Mouse (Mus musculus): ENCODE results near the gene Tbx6.
A peak's percentile ranks its signal among the peaks of the same experiment; 100 is the strongest.

The Tbx6 gene

DNA sequence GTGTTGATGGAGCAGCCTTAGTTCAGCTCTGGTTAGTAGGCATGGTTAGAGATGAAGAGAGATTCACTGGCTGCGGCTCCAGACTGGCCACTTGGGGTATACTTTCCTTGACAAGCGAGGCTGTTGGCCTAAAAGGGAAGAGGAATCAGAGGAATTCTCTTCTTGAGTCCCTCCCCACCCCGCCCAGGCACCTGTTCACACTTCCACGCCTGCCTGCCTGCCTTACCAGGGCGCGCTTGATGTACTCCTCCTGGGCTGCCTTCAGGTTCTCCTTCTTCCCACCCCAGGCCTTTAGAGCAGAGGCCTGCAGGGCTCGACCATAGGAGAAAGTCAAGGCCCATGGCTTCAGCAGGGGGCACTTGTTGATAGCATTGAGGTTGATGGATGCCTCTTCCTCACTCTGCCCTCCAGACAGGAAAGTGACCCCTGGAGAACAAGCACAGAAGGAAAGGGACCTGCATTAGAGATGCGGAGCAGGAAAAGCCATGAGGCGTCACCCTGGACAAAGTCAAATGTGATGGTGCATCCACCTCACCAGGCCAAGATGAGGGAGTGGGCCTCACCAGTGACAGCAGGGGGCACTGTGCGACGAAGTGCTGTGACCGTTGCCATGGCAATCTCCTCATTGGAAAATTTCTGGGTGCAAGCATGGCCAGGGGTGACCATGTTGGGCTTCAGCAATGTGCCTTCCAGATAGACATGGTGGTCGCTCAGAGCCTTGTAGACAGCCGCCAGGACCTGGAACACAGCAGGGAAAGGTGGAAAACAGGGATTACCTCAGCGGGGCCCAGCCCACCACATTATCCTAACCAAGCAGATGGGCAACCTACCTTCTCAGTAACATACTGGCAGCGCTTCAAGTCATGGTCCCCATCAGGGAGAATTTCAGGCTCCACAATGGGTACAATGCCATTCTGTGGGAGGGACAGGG lies 14.4 kb downstream of the Tbx6 start:
- DNase-seq, result peak; percentile 15

DNA sequence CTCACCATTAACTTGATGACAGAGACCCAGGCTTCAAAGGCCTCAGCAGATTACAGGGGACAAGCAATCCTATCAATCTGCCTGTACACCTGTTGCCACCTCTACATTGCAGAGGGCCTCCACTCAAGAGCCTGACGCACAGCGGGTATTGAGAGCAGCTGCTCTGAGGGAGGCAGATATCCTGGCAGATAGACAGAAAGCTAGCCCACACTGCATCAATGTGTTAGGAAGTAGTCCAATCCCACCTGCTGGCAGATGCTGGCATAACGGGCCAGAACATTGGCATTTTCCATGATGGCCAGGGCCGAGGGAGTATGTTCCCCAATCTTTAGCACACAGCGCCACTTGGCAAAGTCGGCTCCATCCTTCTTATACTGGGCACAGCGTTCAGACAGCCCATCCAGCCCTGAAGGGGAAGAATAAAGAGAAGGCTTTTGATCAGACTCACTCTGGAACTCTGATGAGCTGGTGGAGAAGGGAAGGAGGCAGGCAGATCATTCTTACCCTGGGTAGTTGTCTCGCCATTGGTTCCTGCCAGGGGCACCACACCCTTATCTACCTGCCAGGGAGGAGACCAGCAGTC lies 15.2 kb downstream of the Tbx6 start:
- peak; percentile 45 for DNase-seq

DNA sequence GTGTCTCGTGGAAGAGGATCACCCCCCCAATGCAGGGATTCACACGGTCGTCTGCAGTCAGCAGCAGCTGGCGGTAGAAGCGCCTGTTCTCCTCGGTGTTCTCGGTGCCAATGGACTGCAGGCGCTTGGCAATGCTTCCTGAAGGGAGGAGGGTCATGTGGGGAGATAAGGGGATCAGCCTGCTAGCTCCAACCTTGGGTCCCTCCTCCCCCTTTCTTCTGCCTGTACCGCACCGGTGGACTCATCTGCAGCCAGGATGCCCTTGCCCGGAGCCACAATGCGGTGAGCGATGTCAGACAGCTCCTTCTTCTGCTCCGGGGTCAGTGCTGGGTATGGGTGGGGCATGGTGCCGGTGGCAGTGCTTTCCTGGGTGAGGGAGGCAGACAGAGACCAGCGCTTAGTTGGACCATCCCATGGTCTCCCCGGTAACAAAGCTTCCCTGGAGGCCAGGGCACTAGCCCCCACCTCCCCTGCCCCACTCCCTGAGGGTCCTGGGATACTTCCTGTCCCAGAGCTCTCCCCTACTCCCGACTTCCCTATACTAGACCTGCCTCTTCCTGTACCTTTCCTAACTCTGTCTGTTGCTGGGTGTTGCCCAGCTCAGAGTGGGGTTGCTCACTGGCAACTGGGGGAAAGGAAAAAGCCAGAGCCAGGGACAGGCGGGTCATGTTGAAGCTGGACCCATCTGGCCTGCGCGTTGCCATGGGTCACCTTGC lies 16.3 kb downstream of the Tbx6 start, which contains the start of gene Fam57b:
TSS of gene Fam57b (plus strand) at position 258 of the 716 bp plus-strand sequence.
- DNase-seq, result peak; percentile 39

DNA sequence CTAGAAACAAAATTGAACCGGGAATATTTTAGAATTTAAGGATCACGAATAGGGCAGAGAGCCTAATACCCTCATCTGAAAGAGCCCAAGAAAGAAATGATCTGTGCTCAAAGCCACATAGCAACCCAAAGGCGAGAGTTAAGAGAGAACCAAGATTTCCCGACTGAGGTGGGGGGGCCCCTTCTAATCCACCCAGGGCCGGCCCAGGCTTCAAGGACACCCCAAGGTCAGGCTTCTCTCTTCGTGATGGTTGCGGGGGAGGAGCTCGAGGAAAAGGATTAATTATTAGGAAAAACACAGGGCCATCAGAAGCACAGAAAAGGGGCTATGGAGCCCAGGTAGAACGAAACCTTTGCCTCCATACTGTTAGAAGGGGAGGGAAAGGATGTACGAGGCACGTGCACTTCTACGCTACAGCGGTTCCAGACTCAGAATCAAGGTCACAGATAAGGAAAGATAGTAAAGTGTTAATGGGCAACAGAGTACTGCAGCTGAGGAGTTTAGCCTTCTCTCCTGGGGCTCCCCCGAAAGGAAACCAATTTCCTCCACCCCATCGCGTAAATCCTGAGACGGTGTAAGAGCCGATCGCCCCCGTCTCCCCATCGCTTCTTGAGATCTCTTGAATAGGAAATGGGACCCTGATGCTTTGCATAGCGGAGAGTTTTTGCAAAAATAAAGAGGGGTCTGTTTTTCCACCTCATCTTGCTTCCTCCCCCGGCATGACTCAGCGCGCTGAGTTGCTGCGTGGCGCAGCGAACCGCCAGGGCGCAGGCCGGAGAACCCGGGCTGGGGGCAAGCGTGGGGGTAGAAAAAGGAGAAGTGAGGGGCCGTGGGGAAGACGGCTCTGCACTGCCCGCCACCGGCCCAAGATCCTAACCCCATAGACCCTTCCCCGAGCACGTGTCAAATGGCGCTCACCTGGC lies 17.1 kb downstream of the Tbx6 start:
- DNase-seq, result peak; percentile 49

DNA sequence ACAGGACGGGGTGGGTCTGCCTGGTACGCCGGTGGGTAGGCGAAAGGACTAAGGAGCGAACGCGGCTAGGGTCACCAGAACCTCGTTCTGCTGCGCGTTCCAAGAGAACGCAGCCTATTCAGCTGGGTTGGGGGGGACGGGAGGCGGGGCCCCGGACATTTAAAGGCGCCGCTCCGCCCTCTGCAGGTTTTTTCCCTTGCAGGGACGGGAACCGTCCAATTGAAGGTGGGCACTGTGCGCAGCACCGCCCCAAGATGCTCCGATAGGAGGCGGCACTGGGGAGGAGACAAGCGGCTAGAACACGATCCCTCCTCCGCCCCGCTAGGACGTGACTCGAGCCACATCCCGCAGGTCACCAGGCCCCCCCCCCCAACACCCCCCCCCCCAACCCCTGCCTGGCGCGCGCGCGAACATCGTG lies 17.8 kb downstream of the Tbx6 start:
- peak; percentile 99 for DNase-seq

DNA sequence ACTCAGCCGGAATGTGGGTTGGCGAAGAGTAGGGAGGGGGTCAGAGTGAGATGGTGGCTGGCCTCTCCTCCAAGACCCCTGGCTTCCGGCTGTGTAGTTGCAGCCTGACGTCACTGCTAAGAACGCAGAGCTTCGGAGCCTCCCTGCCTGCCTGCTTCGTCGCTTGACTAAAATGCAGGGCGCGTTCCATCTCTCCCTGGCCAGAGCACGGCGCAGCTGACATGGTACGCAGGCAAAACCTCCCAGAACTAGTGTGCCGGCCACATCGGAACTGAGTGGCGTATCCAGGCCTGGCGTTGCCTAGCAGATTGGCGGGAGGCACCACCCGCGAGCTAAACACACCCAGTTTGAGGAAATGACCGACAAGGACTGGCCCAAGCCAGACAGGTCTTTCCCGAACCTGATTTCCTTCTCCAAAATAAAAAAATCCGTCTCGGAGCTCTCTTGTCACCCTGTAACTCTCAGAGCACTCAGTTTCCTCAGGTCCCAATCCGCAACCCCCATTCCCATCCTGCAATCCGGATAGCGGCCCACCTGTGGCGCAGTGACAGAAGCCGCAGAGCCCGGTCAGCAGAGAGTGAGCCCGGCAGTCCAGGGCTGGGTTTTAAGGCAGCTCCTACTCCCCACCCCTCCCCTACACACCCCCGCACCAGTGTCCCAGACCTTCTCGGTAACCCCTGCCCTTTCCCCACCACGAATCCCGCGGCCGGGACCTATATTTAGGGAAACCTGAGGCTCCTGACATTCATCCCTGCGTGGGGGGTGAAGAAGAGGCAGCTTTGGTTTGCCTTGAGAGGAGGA lies 18.4 kb downstream of the Tbx6 start:
- DNase-seq, result no peak

DNA sequence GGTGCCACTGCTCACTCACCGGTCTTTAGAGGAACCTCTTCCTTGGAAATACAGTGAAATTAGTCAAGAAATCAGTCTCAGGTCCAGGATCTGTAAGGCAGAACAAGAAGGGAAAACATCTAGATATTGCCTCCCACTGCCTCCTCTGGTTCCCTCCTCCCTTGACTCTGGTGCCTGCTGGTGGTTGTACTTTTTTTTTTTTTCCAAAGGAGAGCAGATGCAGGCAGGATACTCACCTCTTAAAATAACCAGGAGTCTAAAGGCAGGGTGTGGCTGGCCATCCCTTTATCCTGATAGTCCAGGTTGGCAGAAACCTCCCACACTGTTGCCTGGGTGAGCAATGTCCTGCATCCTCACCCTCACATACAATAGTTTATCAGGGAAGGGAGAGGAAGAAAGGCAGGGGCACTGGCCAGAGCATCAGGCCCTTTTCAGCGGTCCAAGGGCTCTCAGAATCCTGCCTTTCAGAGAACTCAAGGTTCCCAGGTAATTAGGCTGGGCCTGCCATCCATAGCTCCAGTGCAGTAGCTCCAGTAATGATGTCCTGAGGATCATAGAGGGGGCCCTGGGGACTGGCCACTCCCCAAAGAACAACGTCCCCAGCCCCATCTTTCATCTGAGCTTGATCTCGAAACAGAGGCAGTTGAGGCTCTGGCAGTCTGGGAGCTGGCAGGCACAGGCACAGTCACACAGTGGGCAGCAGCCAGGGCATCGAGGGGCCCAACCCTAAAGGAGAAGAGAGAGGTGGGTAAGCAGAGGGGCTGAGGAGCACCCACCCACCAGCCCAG lies 19.2 kb downstream of the Tbx6 start:
- DNase-seq, result no peak

DNA sequence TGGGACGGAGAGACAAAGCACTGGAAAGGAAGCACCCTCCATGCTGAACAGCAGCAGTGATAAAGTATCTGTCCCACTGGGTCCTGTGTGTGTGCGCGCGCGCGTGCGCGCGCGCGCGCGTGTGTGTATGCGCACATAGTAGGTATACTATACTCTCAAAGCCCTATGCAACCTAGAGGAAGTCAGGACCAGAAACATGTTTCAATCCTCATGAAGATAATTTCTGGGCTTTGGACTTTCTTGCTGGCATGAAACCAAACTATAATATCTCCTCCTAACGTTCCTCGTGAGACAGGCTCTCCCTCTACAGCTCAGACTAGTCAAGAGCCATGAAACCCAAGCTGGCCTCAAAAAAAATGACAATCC lies 19.8 kb downstream of the Tbx6 start:
- DNase-seq, result no peak

DNA sequence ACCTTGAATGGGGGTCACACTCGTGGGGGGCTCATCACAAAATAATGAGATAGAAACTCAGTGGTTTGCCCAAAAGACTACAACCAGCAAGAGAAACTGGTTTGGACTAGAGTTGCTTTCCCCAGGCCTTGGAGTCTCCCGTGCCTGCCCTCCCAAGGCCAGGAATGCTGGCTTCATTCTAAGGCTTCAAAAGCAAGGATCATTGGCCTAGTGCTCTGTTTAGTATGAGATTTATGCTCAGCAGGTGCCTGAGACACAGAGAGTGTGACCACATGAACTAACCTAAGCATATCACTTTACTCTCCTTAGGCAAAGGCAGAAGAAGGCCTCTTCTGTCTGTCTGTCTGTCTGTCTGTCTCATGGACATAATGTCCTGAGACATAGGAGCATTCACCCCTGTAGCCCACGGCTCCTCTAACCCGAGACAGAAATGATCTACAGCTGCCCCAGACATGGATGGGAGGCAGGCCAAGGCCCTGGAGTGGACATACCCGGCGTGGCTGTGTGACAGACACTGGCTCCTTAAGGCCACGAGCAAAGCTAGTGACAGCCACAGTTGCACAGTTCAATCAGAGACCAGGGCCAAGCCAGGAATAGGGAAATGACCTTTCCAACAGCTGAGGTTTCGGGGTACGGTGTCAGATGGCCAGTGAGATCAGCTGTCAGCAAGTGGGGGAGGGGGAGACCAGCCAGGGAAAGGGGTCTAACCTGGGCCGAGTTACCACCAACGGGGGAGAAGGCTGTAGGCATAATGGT lies 21.0 kb downstream of the Tbx6 start:
- no peak for DNase-seq

DNA sequence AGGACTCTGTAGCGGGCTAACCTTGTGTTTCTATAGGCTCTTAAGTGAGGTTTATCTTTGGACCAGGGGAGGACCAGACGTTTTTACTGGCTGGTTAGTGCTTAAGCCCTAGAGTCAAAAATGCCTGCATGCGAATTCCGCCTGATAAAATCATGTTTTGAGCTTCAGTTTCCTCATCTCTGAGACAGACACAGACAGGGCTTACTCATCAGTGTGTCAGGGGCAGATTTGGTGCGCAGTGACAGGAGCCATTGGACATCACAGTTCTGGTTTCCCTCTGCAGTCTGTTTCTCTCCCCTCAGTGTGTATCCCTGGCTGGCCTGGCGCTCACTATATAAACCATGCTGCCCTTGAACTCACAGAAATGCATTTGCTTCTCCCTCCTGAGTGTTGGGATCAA lies 21.9 kb downstream of the Tbx6 start:
- no peak for DNase-seq

DNA sequence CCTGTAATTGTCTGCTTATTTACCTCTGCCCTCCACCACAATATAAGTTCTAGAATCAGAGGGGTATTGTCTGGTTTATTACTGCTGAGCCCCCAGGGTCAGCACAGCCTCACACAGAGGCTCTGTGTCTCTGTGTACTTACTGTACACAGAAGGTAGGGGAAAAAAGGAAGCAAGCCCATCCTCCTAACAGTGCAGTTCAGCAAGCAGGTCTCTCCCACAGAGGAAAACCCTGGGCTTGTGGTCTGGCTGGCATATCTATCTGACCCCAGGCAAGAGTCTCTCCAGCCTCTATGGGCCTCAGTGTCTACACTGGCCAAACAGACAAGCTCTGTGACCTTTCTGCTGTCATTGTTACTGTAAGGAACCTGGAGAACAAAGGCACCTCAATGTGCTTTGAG lies 22.5 kb downstream of the Tbx6 start:
- DNase-seq, result no peak

DNA sequence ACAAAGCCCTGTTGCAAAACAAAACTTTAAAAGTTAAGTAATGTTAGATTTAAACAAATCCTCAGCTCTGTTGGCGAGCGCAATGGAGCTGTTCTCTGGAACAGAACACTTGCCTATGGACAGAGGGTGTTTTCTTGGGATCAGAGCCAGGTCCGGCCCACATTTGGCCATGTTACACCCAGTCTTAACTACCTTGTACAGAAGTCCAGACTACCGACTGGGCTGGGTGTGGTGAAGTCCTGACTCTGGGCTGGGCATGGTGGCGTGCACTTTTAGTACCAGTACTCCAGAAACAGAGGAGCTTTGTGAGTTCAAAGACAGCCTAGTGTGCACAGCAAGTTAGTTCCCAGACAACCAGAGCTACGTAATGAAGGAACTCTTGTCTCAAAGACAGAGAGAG lies 25.7 kb downstream of the Tbx6 start:
- DNase-seq, result peak; percentile 72

DNA sequence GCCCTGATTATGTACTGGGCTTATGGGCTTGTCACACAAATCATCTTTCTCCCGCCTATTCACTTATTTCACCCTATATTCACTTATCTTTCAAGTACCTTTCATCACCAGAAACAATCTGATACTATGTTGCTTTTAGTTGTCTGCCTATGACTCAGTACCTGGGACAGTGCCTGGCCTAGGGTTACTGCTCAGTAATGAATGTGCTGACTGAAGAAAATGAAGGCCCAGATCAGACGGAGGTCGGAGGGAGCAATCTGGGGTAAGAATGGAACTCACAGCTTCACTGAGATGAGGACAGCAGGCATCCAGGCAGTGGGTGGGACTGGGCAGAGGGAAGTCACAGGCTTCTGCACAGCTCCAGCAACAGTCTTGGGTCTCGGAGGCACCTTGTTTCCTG lies 26.1 kb downstream of the Tbx6 start:
- no peak for DNase-seq

DNA sequence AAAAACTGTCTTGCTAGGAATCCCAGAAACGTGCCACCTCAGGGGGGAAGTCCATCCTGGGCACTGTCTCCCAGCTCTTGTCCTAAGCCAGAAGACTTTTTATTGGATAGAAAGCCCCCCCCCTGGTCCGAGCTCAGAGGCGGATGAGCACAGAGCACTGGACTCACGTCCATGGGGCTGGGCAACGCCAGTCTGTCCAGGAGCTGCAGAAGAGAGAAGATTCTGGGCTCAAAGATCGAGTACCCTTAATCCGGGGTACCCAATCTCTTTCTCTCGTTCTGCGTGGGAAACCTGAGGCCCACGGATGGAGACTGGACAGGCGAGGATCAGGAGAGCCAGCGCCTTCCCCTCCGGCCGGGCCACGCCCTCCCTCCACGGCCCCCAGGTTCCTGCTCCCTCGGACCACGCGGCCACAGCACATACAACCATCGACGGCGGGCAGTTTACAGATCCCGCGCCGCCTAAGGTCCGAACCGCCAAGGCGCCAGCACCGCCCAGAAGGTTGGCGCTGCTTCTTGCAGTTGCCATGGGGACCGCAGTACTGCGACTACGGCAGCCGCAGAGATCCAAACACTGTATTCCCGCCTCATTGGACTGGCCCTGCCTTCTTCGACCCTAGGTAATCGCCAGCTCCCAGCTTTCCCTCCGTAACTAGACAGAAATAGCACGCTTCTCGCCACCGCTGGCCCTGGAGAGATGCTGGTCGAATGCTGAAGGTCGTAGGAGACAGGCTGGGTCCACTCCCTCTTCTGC lies 27.6 kb downstream of the Tbx6 start:
- DNase-seq, result peak; percentile 94

DNA sequence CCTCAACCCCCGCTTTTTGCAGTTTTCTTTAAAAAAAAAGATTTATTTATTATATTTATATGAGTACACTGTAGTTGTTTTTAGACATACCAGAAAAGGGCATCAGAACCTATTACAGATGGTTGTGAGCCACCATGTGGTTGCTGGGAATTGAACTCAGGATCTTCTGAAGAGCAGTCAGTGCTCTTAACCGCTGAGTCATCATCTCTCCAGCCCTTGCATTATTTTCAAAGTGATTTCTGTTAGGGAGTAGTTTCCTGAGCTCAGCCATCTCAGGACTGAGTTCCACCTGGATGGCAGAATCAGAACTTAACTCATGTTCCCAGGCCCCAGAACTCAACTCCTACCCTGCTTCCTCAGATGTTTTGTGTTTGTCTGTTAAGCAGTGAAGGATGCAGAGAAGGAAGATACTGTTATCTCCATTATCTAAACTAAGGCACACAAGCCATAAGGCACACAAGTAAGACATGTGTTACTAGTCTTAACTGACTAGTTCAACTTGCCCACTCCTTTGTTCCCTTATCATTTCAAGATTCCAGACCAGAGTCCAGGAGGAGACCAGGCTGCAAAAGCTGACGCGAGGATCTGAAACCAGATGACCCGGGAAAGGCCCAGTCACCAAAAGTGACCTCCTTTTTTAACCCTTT lies 28.6 kb downstream of the Tbx6 start:
- DNase-seq, result no peak

DNA sequence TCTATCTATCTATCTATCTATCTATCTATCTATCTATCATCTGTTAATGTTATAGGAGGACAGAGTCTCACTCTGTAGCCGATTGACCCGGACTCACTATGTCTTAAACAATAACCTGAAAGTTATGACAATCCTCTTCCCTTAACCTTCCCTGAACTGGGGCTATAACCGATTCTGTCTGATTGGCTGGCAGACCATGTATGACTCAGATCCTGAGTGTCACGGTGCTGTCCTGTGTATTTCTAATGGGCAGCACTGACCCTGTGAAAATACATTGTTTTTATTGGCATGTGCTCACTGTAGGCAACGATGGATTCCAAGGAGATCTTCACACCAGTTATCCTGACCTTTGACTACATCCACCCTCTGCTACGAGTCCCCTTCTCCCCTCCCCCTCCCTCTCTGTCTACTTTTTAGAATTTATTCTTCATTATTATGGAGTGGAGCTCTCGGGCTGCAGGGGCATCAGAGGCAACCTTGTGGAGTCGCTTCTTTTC lies 34.5 kb downstream of the Tbx6 start:
- no peak for DNase-seq

DNA sequence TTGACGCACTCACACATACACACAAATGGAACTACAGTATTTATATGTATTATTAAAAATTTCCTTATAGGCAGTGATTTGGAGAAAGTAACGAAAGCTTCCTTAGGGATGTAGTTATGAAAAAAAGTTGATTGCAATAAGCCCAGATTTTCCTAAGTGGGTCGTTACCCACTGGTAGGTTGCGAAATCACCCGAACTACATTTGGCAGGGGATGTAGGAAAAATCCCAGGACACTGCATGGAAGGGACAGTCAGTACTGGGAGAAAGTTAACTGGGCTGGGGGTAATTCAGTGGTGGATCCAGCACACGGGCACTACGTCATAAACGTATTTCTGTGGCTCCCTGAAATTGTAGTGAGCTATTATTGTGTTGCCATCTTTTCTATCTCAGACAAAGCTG lies 35.2 kb downstream of the Tbx6 start:
- DNase-seq, result no peak

DNA sequence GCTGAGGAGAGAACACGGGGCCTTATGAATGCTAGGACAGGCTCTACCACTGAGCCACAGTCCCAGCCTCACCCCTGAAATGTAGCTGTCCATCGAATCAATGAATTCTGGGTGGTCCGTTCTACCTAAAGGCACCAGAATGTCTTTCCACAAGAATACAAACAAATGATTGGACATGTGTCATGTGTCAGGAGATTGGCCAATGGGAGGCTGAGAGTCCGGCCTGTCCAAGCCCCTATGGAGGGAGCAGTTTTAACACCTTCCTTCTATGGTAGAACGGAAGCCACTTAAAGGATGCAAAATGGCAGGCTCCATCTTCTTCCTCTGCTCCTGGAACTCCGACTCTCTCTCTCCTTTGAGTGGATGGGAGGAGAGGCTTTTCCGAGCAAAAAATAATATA lies 36.3 kb downstream of the Tbx6 start:
- no peak for DNase-seq

DNA sequence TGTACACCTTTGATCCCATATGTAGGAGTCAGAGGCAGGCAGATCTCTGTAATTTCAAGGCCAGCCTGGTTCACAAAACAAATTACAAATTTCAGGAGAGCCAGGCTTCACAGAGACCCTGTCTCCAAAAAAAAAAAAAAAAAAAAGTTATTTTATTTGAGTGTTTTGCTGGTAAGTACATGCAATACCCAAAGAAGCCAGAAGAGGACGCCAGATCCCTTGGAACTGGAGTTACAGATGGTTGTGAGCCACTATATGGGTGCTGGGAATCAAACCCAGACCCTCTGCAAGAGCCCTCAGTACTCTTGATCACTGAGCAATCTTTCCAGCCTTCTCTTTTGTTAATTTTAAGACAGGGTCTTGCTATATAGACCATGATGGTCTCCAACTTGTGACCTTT lies 37.5 kb downstream of the Tbx6 start:
- no peak for DNase-seq

Data from kidney, postnatal 14 days (tissue).